Mouse (Mus musculus): ENCODE results near the gene Gm21969. TPM values are rescaled to one million over a fixed set of nuclear protein-coding genes. Genes with fewer than 3 reads are reported as not detected.

Gm21969 gene
- polyA plus RNA-seq, 1 experiment from 2014 or later: not detected

GRCm38 (mm10) chr4:139650086-139650743, 47.2 kb downstream of the Gm21969 start:
- DNase-seq (ENCODE audit: low spot score): no peak

DNA sequence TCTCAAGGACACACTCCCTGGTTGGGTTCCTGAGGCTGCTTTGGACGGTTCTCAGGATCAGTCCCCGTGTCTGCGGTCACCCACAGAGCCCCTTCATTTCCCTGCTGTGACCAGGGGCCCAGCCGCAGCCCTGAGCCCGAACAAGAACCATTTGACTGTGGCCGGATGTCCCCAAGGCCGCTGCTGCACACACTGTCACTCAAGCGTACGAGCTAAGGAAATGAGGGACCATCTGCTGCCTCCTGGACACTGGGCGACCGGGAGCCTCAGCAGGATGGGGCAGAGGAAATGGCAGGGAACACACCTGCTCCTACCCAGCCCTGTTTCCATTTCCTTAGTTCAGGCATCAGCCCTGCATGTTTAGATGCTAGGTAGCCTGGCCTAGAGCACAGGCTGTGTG, 47.9 kb downstream of the Gm21969 start:
- DNase-seq (ENCODE audit: low spot score): no peak

DNA sequence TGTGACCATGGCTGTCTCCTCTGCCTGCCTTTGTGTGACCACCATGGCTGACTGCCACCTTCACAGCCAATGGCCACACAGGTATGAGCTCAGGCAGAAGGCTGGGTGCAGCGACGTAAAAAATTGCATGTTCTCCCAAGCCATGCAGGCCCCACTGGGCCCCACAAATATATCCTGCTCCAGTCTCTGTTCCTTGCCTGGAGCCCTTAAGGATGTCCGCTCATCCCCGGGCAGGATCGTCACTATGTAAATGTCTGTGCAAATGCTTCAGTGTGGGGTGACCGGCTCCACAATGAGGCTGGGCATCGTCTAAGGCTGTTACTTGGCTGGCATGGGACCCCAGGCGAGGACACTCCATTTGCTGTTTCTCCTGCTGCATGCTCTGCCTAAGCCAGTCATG, 50.3 kb downstream of the Gm21969 start, which contains the start of gene Tas1r2:
Gene Tas1r2, plus strand, starts transcription at position 301 of the 400 bp plus-strand sequence.
- no peak for DNase-seq (ENCODE audit: low spot score)

- DNase-seq (ENCODE audit: low spot score): no peak
Observed at GRCm38 (mm10) chr4:139661897-139662296, 58.9 kb downstream of the Gm21969 start.

DNA sequence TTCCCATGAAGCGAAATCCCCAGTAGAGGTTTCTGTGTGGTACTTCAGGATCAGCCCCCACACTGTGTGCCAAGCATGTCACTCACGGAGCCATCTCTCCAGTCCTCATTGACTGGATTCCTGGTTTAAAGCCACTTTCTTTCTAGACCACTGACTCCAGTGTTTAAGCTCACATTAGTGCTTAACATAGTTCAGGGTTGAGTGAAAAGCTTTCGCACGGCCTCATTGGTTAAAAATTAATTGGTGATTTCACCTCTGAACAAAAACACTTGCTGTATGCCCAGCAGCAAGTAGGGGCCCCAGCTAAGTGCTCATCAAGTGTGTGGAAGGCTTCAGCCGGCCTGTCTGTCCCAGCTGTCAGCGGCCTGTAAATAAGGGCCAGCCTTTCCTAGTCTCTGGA, 64.6 kb downstream of the Gm21969 start:
- no peak for DNase-seq (ENCODE audit: low spot score)

- DNase-seq (ENCODE audit: low spot score): peak; percentile 69
Observed at GRCm38 (mm10) chr4:139669847-139670246, 66.9 kb downstream of the Gm21969 start.

- no peak for DNase-seq (ENCODE audit: low spot score)
Observed at GRCm38 (mm10) chr4:139675696-139676095, 72.7 kb downstream of the Gm21969 start.

GRCm38 (mm10) chr4:139683728-139684638, 81.0 kb downstream of the Gm21969 start:
- no peak for DNase-seq (ENCODE audit: low spot score)

GRCm38 (mm10) chr4:139684639-139685017, 81.6 kb downstream of the Gm21969 start:
- peak; percentile 30 for DNase-seq (ENCODE audit: low spot score)

GRCm38 (mm10) chr4:139688058-139688457, 85.1 kb downstream of the Gm21969 start:
- no peak for DNase-seq (ENCODE audit: low spot score)

- DNase-seq (ENCODE audit: low spot score): no peak
Observed at GRCm38 (mm10) chr4:139689627-139690269, 86.8 kb downstream of the Gm21969 start.

- DNase-seq (ENCODE audit: low spot score): no peak
Observed at GRCm38 (mm10) chr4:139693315-139693714, 90.3 kb downstream of the Gm21969 start.

DNA sequence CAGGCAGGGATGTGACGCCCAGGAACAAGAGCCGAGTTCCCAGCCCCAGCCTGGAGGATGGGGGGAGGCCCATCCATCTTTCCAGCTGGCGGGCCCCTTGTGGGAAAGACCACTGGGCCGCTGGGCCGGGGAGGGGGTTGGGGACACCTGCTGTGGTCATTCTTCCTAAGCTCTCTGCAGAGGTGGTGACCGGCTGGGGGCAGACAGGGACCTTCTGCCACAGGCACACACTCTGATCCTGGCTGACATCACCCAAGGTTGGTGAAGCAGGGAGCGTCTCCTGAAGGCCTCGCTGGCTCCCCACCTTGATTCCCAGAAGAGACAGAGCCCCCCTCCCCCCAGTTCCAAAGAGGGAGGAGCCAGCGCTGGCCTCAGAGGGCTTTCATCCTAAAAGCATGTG, 94.8 kb downstream of the Gm21969 start:
- no peak for DNase-seq (ENCODE audit: low spot score)

DNA sequence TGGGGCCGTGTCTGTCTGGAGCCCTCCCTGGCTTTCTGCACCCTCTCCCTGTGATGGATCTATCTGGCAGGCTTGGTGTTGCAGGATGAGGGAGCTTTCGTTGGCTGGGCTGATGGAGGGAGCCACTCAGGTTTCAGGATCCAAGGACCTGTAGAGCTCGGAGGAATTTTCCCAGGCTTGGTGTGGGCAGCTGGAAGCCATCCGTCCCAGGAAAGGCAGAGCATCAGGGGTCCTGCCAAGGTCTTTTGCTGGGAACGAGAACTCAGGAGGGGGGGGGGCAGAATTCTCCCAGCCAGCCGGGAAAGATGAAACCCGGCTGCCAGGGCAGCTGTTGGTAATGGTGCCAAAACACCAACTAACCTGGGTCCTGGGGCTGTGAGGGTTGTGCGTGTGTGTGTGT, 95.6 kb downstream of the Gm21969 start:
- DNase-seq (ENCODE audit: low spot score): no peak

GRCm38 (mm10) chr4:139702914-139703313, 99.9 kb downstream of the Gm21969 start:
- DNase-seq (ENCODE audit: low spot score): no peak

DNA sequence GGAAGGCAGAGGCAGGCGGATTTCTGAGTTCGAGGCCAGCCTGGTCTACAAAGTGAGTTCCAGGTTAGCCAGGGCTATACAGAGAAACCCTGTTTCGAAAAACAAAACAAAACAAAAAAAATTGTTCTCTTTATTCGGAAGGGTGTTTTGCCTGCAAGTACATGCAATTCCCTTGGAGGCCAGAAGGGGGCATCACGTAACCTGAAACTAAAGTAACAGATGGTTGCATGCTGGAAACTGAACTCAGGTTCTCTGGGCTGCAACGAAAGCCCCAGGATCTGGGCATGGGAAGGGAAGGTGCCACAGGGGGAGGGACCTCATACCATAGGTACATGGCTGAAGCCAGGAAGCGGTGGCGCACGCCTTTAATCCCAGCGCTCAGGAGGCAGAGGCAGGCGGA, 100.5 kb downstream of the Gm21969 start:
- no peak for DNase-seq (ENCODE audit: low spot score)

DNA sequence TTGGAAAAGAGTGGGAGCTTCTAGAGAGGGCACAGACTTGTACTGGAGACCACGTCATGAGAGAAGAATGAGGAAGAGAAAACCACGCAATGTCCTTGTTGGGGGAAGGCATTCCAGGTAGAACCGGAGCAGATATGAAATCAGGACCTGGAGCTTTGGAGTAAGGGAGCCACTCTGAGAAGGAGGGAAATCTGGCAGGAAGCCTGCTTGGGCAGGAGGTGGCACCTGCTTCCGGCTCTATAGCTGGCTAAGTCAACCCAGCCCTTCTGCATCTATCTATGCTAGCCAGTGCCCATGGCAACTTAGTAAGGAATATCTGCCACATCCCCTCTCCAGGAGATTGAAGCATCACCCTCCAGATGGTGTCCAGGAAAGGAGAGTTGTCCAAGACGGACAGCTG, 103.0 kb downstream of the Gm21969 start:
- no peak for DNase-seq (ENCODE audit: low spot score)

- DNase-seq (ENCODE audit: low spot score): no peak
Observed at GRCm38 (mm10) chr4:139710467-139711334, 107.7 kb downstream of the Gm21969 start.
